Mouse (Mus musculus): ENCODE results near the gene Spata21. TPM values are rescaled to one million over a fixed set of nuclear protein-coding genes. Genes with fewer than 3 reads are reported as not detected.
"Not testable (repeated sequence)": the region's sequence is repeated elsewhere in the genome, so short reads cannot be mapped to it uniquely, and the experiment has no call there.

Gene Spata21
- polyA plus RNA-seq, 1 experiment from 2014 or later: 0.26 TPM

DNA sequence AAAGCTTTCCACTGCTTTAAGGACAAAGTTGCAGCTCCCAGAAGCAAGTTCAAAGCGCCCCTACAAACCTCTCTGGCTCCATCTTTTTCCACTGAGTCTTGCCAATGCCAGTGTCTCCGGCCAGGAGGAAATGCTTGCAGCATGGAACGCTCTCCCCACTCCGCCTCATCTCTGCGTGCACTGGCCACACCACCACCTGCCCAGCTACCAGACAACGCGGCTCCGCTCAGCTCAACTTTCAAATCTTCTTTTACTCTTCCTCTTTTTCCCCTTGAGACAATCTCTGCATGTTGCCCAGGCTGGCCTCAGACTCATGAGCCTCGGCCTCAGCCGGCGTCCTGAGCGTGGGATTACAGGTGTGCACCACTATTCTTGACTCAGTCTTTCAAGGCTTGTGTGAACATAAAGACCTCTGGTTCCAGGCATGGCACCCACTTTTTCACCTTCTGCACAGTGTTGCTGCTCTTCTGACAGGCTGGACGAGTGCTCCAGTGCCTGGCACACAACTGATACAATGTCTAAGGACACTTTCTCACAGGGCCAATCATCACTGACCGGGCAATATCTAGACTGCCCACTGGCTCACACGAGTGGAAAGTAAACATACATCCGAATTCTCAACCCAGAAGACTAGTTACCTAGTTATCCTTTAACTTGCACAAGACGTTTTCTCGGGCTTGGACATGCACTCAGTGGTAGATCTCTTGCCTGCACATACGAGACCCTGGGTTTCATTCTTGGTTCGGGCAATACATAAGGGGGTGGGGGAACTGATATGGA lies 46.8 kb downstream of the Spata21 start:
- no peak for ATAC-seq (ENCODE audit: low FRiP score)
- peak overlapping the region; percentile 17; the same call in 1 of the 2 replicates for H3K9ac ChIP-seq

DNA sequence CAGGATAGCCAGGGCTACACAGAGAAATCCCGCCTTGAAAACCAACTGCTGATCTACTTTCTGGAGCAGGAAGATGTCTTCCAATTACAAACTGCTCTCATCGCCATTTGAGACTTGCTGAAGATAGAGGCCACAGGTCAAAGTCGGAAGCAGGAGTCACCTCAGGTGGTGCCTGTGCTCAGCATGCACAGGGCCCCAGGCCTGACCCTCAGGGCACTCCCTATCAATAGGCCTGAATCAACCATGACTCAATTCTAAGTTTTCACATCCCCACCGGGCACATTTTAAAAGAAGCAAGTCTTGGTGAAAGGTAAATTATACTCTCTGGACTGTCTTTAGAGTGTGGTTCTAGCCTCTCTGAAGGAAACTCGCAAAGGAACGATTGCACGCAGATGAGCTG lies 48.0 kb downstream of the Spata21 start:
- H3K4me1 ChIP-seq: peaks cover 67% of the 10 kb centered on the region
- no peak overlapping the region for H3K4me3 ChIP-seq (replicated peaks)
- H3K36me3 ChIP-seq (replicated peaks): no peaks in the 10 kb centered on the region
- no peak for ATAC-seq (ENCODE audit: low FRiP score)
- no peak overlapping the region for H3K9ac ChIP-seq
- H3K9me3 ChIP-seq: no peaks in the 10 kb centered on the region
- WGBS: 74% methylated on average over 7 of the region's 7 CpGs
- H3K27me3 ChIP-seq: no peaks in the 10 kb centered on the region
- no peak overlapping the region for H3K27ac ChIP-seq
- H3K4me2 ChIP-seq: no peak overlapping the region

More for the DNA sequence above, 46.8 kb downstream of the Spata21 start:
- no peak overlapping the region for H3K4me3 ChIP-seq (replicated peaks)
- peaks cover 68% of the 10 kb centered on the region for H3K4me1 ChIP-seq
- no peak overlapping the region for H3K4me2 ChIP-seq
- H3K27me3 ChIP-seq: no peaks in the 10 kb centered on the region
- peak overlapping the region; percentile 74 for H3K27ac ChIP-seq
- no peaks in the 10 kb centered on the region for H3K36me3 ChIP-seq (replicated peaks)
- H3K9me3 ChIP-seq: no peaks in the 10 kb centered on the region
- WGBS: 61% methylated on average over 20 of the region's 20 CpGs

DNA sequence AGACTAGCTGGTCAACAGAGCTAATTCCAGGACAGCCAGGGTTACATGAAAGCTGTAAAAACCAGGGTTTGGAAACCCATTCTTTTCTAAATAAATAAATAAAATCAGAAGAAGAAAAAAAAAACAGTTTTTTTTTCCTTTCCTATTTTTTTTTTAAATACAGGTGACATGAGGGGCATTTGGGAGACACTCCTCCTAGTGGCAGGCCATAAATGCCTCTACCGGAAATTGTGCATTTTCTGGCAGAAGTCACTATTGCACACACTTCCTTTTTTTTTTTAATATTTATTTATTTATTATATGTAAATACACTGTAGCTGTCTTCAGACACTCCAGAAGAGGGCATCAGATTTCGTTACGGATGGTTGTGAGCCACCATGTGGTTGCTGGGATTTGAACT lies 49.6 kb downstream of the Spata21 start:
- H3K4me2 ChIP-seq; H3K27me3 ChIP-seq; ATAC-seq (ENCODE audit: low FRiP score); H3K4me3 ChIP-seq (replicated peaks); H3K36me3 ChIP-seq (replicated peaks); H3K27ac ChIP-seq; H3K9me3 ChIP-seq: not testable (repeated sequence)
- peak overlapping the region; percentile 25; the same call in 1 of the 2 replicates for H3K9ac ChIP-seq
- peaks cover 51% of the 10 kb centered on the region for H3K4me1 ChIP-seq
- WGBS: 74% methylated on average over 3 of the region's 3 CpGs

- peak; percentile 7; the same call in 1 of the 2 replicates for ATAC-seq (ENCODE audit: low FRiP score)
- Histone ChIP-seq H3K36me3 (replicated peaks) (no peaks in the 10 kb centered on the region), H3K4me2 (peak overlapping the region; percentile 95), H3K27me3 (no peaks in the 10 kb centered on the region), H3K9ac (peak overlapping the region; percentile 90), H3K27ac (peak overlapping the region; percentile 93), H3K4me1 (peaks cover 44% of the 10 kb centered on the region), H3K9me3 (no peaks in the 10 kb centered on the region), H3K4me3 (replicated peaks) (peak overlapping the region; percentile 89)
- 5% methylated on average over 29 of the region's 29 CpGs for WGBS
These were observed 50.4 kb downstream of the Spata21 start for GRCm38 (mm10) chr4:141138425-141139115.

- Histone ChIP-seq H3K9me3 (no peaks in the 10 kb centered on the region), H3K27me3 (0 out of 2 replicates have a peak, but pooled peaks cover 3% of the 10 kb centered on the region), H3K9ac (peak within 1 kb of the TSS; percentile 90), H3K27ac (peak within 1 kb of the TSS; percentile 93), H3K36me3 (replicated peaks) (no peaks in the 10 kb centered on the region), H3K4me3 (replicated peaks) (peak within 1 kb of the TSS; percentile 89), H3K4me2 (peak within 1 kb of the TSS; percentile 95), H3K4me1 (peaks cover 40% of the 10 kb centered on the region)
- WGBS: under 1% methylated on average over 63 of the region's 63 CpGs
- peak; percentile 93 for ATAC-seq (ENCODE audit: low FRiP score)
These were observed 51.2 kb downstream of the Spata21 start, which contains the start of gene Szrd1 for GRCm38 (mm10) chr4:141139116-141139970. TSS of gene Szrd1 (minus strand) at chr4:141139775.

DNA sequence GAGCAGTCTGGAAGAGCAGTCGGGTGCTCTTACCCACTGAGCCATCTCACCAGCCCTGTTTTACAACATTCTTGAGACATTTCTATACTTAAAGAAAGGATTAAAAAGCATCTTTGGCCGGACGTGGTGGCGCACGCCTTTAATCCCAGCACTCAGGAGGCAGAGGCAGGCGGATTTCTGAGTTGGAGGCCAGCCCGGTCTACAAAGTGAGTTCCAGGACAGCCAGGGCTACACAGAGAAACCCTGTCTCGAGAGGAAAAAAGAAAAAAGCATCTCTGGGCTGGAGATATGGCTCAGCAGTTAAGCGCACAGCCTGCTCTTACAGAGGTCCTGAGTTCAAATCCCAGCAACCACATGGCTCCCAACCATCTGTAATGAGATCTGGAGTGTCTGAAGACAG lies 52.2 kb downstream of the Spata21 start:
- not testable (repeated sequence) for H3K9me3 ChIP-seq; H3K4me3 ChIP-seq (replicated peaks); H3K36me3 ChIP-seq (replicated peaks); H3K27me3 ChIP-seq; ATAC-seq (ENCODE audit: low FRiP score); H3K27ac ChIP-seq; H3K4me2 ChIP-seq; H3K9ac ChIP-seq
- 93% methylated on average over 9 of the region's 9 CpGs for WGBS
- H3K4me1 ChIP-seq: peaks cover 29% of the 10 kb centered on the region

- Histone ChIP-seq H3K27ac (no peak overlapping the region), H3K9me3 (no peaks in the 10 kb centered on the region), H3K4me3 (replicated peaks) (no peak overlapping the region), H3K36me3 (replicated peaks) (no peaks in the 10 kb centered on the region), H3K4me1 (peaks cover 25% of the 10 kb centered on the region), H3K4me2 (no peak overlapping the region), H3K9ac (no peak overlapping the region), H3K27me3 (0 out of 2 replicates have a peak, but pooled peaks cover 3% of the 10 kb centered on the region)
- ATAC-seq (ENCODE audit: low FRiP score): no peak
- WGBS: 92% methylated on average over 6 of the region's 6 CpGs
These were observed 52.8 kb downstream of the Spata21 start for GRCm38 (mm10) chr4:141140967-141141366.

DNA sequence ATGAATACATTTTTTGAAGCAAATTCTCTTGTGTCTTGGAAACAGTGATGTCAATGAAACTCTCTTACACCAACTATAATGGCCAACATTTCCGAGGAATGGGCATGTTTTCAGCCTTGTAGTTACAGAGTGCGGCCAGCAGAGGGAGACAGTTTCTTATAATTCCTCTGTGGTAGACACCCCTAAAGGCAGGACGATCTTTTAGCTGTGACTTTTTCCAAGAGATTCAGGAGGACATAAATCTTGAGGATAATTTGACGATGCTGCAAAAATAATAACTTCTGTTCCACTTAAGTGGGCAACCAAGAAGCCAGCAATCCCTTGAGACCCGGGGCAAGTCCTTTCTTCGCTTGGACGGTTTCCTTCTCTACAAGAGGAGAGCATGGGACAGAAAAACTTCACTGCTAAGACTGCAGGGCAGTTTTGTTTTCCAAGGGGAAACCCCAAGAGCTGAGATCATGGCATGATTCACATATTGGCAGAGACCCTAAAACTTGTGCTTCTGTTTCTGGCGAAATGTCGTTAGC lies 54.2 kb downstream of the Spata21 start:
- Histone ChIP-seq H3K4me2 (no peak overlapping the region), H3K9me3 (no peaks in the 10 kb centered on the region), H3K4me3 (replicated peaks) (no peak overlapping the region), H3K27me3 (0 out of 2 replicates have a peak, but pooled peaks cover 3% of the 10 kb centered on the region), H3K9ac (no peak overlapping the region), H3K27ac (no peak overlapping the region), H3K4me1 (peaks cover 15% of the 10 kb centered on the region), H3K36me3 (replicated peaks) (no peaks in the 10 kb centered on the region)
- ATAC-seq (ENCODE audit: low FRiP score): no peak
- WGBS: 31% methylated on average over 9 of the region's 9 CpGs

DNA sequence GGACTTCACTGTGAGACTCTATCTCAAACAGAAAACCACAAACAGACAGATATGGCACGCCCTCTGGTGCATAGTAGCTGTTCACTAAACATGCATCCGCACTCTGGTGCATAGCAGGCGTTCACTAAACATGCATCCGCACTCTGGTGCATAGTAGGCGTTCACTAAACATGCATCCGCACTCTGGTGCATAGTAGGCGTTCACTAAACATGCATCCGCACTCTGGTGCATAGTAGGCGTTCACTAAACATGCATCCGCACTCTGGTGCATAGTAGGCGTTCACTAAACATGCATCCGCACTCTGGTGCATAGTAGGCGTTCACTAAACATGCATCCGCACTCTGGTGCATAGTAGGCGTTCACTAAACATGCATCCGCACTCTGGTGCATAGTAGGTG lies 57.0 kb downstream of the Spata21 start:
- not testable (repeated sequence) for H3K9ac ChIP-seq; H3K9me3 ChIP-seq; H3K36me3 ChIP-seq (replicated peaks); H3K4me2 ChIP-seq; H3K4me3 ChIP-seq (replicated peaks); H3K27me3 ChIP-seq; ATAC-seq (ENCODE audit: low FRiP score); H3K27ac ChIP-seq
- WGBS: 90% methylated on average over 12 of the region's 16 CpGs
- H3K4me1 ChIP-seq: peaks cover 17% of the 10 kb centered on the region

GRCm38 (mm10) chr4:141146491-141147033 lies 58.4 kb downstream of the Spata21 start:
- H3K9me3 ChIP-seq: no peaks in the 10 kb centered on the region
- H3K4me1 ChIP-seq: peaks cover 18% of the 10 kb centered on the region
- H3K36me3 ChIP-seq (replicated peaks): no peaks in the 10 kb centered on the region
- ATAC-seq (ENCODE audit: low FRiP score): no peak
- H3K4me2 ChIP-seq: no peak overlapping the region
- 0 out of 2 replicates have a peak, but pooled peaks cover 3% of the 10 kb centered on the region for H3K27me3 ChIP-seq
- WGBS: 93% methylated on average over 6 of the region's 6 CpGs
- H3K9ac ChIP-seq: no peak overlapping the region
- H3K27ac ChIP-seq: no peak overlapping the region
- H3K4me3 ChIP-seq (replicated peaks): no peak overlapping the region

GRCm38 (mm10) chr4:141147112-141148008 lies 59.2 kb downstream of the Spata21 start, which contains the start of gene Fbxo42:
TSS of gene Fbxo42 (plus strand) at chr4:141147913.
- Histone ChIP-seq H3K36me3 (replicated peaks) (no peaks in the 10 kb centered on the region), H3K4me2 (peak within 1 kb of the TSS; percentile 85), H3K4me1 (peaks cover 24% of the 10 kb centered on the region), H3K27me3 (0 out of 2 replicates have a peak, but pooled peaks cover 3% of the 10 kb centered on the region), H3K9me3 (no peaks in the 10 kb centered on the region), H3K9ac (peak within 1 kb of the TSS; percentile 96), H3K27ac (peak within 1 kb of the TSS; percentile 84), H3K4me3 (replicated peaks) (peak within 1 kb of the TSS; percentile 95)
- 12% methylated on average over 47 of the region's 58 CpGs for WGBS
- peak; percentile 89 for ATAC-seq (ENCODE audit: low FRiP score)
